Comparison of ENCODE assay signal across 15 mouse cellular contexts in genomic region chr5:145214679-145215078, GRCm38 (mm10). TPM values are rescaled to one million over a fixed set of nuclear protein-coding genes. Genes with fewer than 3 reads are reported as not detected.
A peak's percentile ranks its signal among the peaks of the same experiment; 100 is the strongest.
DNase-seq lines count a peak whose midpoint lies in the region; ATAC-seq and TF ChIP-seq lines count a peak whose summit lies in the region.
"Had no signal": no experiment of that assay in that cellular context is flagged by ENCODE, and none has a peak within 500 bp of the region (broad histone marks: within the 10 kb centered on the region; RNA-seq: fewer than 3 reads in every experiment).

No protein-coding gene starts in this region.

- peak; percentile 49 for TF ChIP-seq CTCF in kidney, postnatal 0 days (IDR thresholded peaks at IDR 0.05; ENCODE audit: low read depth)
- TF ChIP-seq CTCF in CH12.LX (conservative IDR thresholded peaks at IDR 0.05 in 1 of 2, IDR thresholded peaks at IDR 0.05 in 1 of 2; ENCODE audit: low read depth in 2 of 2, low read length in 2 of 2) = peak in 1 of 2 experiments; percentile 40; a peak in 2 of 4 replicates
- no peak for TF ChIP-seq CTCF in cerebellum, adult 2 months (IDR thresholded peaks at IDR 0.05; ENCODE audit: borderline replicate concordance, insufficient read depth, low read depth, low read length)

- H3K27me3 ChIP-seq in kidney, postnatal 0 days (ENCODE audit: insufficient read depth, low read length) = no peaks in the 10 kb centered on the region
- H3K27me3 ChIP-seq in kidney, embryonic 15.5 days = no peaks in the 10 kb centered on the region
- H3K27me3 ChIP-seq in CH12.LX (replicated peaks) = no peaks in the 10 kb centered on the region
- no peaks in the 10 kb centered on the region for H3K27me3 ChIP-seq in cerebellum, adult 2 months (ENCODE audit: control insufficient read depth, insufficient read depth, low read length)
- H3K27me3 ChIP-seq: embryonic facial prominence, embryonic 13.5 days; limb, embryonic 12.5 days; megakaryocyte, embryonic 14.5 days had no signal

- no peak for TF ChIP-seq POLR2A in CH12.LX (IDR thresholded peaks at IDR 0.05; ENCODE audit: low read depth, low read length)
- TF ChIP-seq POLR2A in cerebellum, adult 2 months (IDR thresholded peaks at IDR 0.05; ENCODE audit: borderline replicate concordance, insufficient read depth, low read length) = no peak

- H3K36me3 ChIP-seq in kidney, postnatal 0 days (ENCODE audit: insufficient read depth, low read length) = peaks cover 28% of the 10 kb centered on the region
- H3K36me3 ChIP-seq in kidney, embryonic 15.5 days = peaks cover 77% of the 10 kb centered on the region
- peaks cover 35 to 75% of the 10 kb centered on the region in 2 experiments for H3K36me3 ChIP-seq in CH12.LX (replicated peaks in 1 of 2; ENCODE audit: control insufficient read depth in 1 of 2, insufficient read depth in 1 of 2, low read length in 1 of 2)

- H3K4me2 ChIP-seq in kidney, postnatal 0 days (ENCODE audit: low read length) = no peak overlapping the region
- H3K4me2 ChIP-seq in kidney, embryonic 15.5 days = no peak overlapping the region
- H3K4me2 ChIP-seq in CH12.LX (ENCODE audit: insufficient read depth, low read depth, poor library complexity, severe bottlenecking) = no peak overlapping the region
- H3K4me2 ChIP-seq: embryonic facial prominence, embryonic 13.5 days; limb, embryonic 12.5 days had no signal

- H3K27ac ChIP-seq in kidney, postnatal 0 days = no peak overlapping the region
- H3K27ac ChIP-seq in kidney, embryonic 15.5 days = no peak overlapping the region
- H3K27ac ChIP-seq in CH12.LX (ENCODE audit: insufficient read depth, low read depth) = no peak overlapping the region
- no peak overlapping the region for H3K27ac ChIP-seq in cerebellum, adult 2 months (ENCODE audit: insufficient read depth, low read length)
- H3K27ac ChIP-seq: embryonic facial prominence, embryonic 13.5 days; limb, embryonic 12.5 days had no signal

- dilution Hi-C loops in CH12.LX (cut with MboI; ENCODE audit: extremely low pct_ligation_motif_present, extremely low pct_unique_long_range_greater_than_20kb, low sequenced_read_pairs) = no loop called here

- H3K4me3 ChIP-seq in kidney, postnatal 0 days (replicated peaks; ENCODE audit: low read depth, low read length) = no peak overlapping the region
- no peak overlapping the region for H3K4me3 ChIP-seq in kidney, embryonic 15.5 days (replicated peaks)
- H3K4me3 ChIP-seq in CH12.LX (replicated peaks in 1 of 3; ENCODE audit: low read depth in 2 of 3, low read length in 2 of 3, poor library complexity in 1 of 3) = no peak overlapping the region
- no peak overlapping the region for H3K4me3 ChIP-seq in cerebellum, adult 2 months (replicated peaks; ENCODE audit: insufficient read depth, low read depth, low read length)
- H3K4me3 ChIP-seq: embryonic facial prominence, embryonic 13.5 days; limb, embryonic 12.5 days; megakaryocyte, embryonic 14.5 days had no signal

- no peaks in the 10 kb centered on the region for H3K4me1 ChIP-seq in kidney, postnatal 0 days (replicated peaks; ENCODE audit: insufficient read depth, low read length)
- H3K4me1 ChIP-seq in kidney, embryonic 15.5 days = no peaks in the 10 kb centered on the region
- no peaks in the 10 kb centered on the region for H3K4me1 ChIP-seq in CH12.LX (ENCODE audit: control insufficient read depth in 1 of 2, insufficient read depth in 2 of 2)
- H3K4me1 ChIP-seq in cerebellum, adult 2 months (ENCODE audit: control insufficient read depth, insufficient read depth, low read length) = no peaks in the 10 kb centered on the region
- H3K4me1 ChIP-seq: embryonic facial prominence, embryonic 13.5 days; limb, embryonic 12.5 days; megakaryocyte, embryonic 14.5 days had no signal

- no peaks in the 10 kb centered on the region for H3K9me3 ChIP-seq in kidney, postnatal 0 days (replicated peaks; ENCODE audit: low read length)
- H3K9me3 ChIP-seq in kidney, embryonic 15.5 days (replicated peaks) = no peaks in the 10 kb centered on the region
- no peaks in the 10 kb centered on the region for H3K9me3 ChIP-seq in CH12.LX (replicated peaks; ENCODE audit: low read length)
- H3K9me3 ChIP-seq: embryonic facial prominence, embryonic 13.5 days; limb, embryonic 12.5 days; megakaryocyte, embryonic 14.5 days had no signal

- no peaks in the 10 kb centered on the region for H3K79me2 ChIP-seq in CH12.LX (replicated peaks; ENCODE audit: control insufficient read depth, extremely low read depth, insufficient read depth, poor library complexity, severe bottlenecking)

- no peak for TF ChIP-seq EP300 in CH12.LX (IDR thresholded peaks at IDR 0.05; ENCODE audit: low read length)

- peak; percentile 4 for TF ChIP-seq RAD21 in CH12.LX (IDR thresholded peaks at IDR 0.05; ENCODE audit: low read depth, low read length)

- ATAC-seq in CD4-positive, CD25-positive, alpha-beta regulatory T cell, adult 4 months = no peak
- no peak for ATAC-seq in kidney, postnatal 0 days (replicated peaks; ENCODE audit: low FRiP score, low read depth)
- ATAC-seq in kidney, embryonic 15.5 days (replicated peaks; ENCODE audit: low FRiP score) = no peak
- ATAC-seq in common myeloid progenitor, adult 5-6 weeks (replicated peaks; ENCODE audit: low read depth, poor library complexity, severe bottlenecking) = peak; percentile 63; the same call in 1 of the 2 replicates
- ATAC-seq: forebrain, embryonic 14.5 days had no signal

- WGBS in kidney, postnatal 0 days = 68% methylated on average over 4 of the region's 4 CpGs
- whole genome bisulfite sequencing in kidney, embryonic 15.5 days = 80% methylated on average over 4 of the region's 4 CpGs
- 65% methylated on average over 4 of the region's 4 CpGs for WGBS in cerebellum, adult 2 months

- in situ Hi-C loops in CH12.LX (cut with MboI; ENCODE audit: low pct_ligation_motif_present, low pct_unique_long_range_greater_than_20kb, low sequenced_read_pairs) = no loop called here

- no peak overlapping the region for H3K9ac ChIP-seq in kidney, postnatal 0 days (ENCODE audit: low read depth, low read length)
- H3K9ac ChIP-seq in kidney, embryonic 15.5 days = no peak overlapping the region
- no peak overlapping the region for H3K9ac ChIP-seq in CH12.LX (ENCODE audit: insufficient read depth, low read depth)
- H3K9ac ChIP-seq: embryonic facial prominence, embryonic 13.5 days; limb, embryonic 12.5 days had no signal

- DNase-seq in CD4-positive, CD25-positive, alpha-beta regulatory T cell, adult 2 months (ENCODE audit: low read depth, low spot score) = peak; percentile 19
- no peak for DNase-seq in kidney, postnatal 0 days (ENCODE audit: low spot score)
- DNase-seq in CH12.LX (ENCODE audit: extremely low read depth) = no peak
- DNase-seq in right cerebral cortex, postnatal 14 days = no peak
- no peak for DNase-seq in cerebellum, adult 2 months
- DNase-seq: cerebellum, postnatal 14 days; heart, postnatal 36 days; kidney, adult 11 months had no signal

RNA-seq across cellular contexts. Expression of gene Zkscan5, which starts 10.3 kb away (rescaled TPM):
- 10 to 100 TPM in 1 of 2 experiments, 1 to 10 TPM in 1; 7.5 to 13.7 TPM for polyA plus RNA-seq in CD4-positive, CD25-positive, alpha-beta regulatory T cell, adult 4 months (2017; shearing (Covaris generic))
- polyA plus RNA-seq in kidney, postnatal 0 days (2015; fragmentation: Nextera tagmentation; extraction: Ambion mirVana) = 10.4 and 10.8 TPM in 2 replicates
- 14.1 and 14.4 TPM in 2 replicates for polyA plus RNA-seq in kidney, embryonic 15.5 days (2015; fragmentation: Nextera tagmentation; extraction: Ambion mirVana)
- total RNA-seq in CH12.LX (2012; rRNA removed) (5.6 and 6.2 TPM in 2 replicates), CH12.LX (2014; rRNA removed) (4.7 and 5.0 TPM in 2 replicates)
- polyA plus RNA-seq in CH12.LX (2012; ENCODE audit: insufficient read length, low read depth) = 4.4 and 5.3 TPM in 2 replicates
- 6.9 and 7.2 TPM in 2 replicates for total RNA-seq in common myeloid progenitor, adult 5-6 weeks (2017)
- 11.0 and 11.2 TPM in 2 replicates for polyA plus RNA-seq in cerebellum, adult 2 months (2012; rRNA removed)

RNA-seq across cellular contexts. Expression of gene Zkscan14, which starts 13.0 kb away (rescaled TPM):
- polyA plus RNA-seq in CD4-positive, CD25-positive, alpha-beta regulatory T cell, adult 4 months (2017; shearing (Covaris generic)) = 10 to 100 TPM; 19.0 to 30.4 TPM
- polyA plus RNA-seq in kidney, postnatal 0 days (2015; fragmentation: Nextera tagmentation; extraction: Ambion mirVana) = 10.1 and 11.5 TPM in 2 replicates
- polyA plus RNA-seq in kidney, embryonic 15.5 days (2015; fragmentation: Nextera tagmentation; extraction: Ambion mirVana) = 8.1 and 9.9 TPM in 2 replicates
- total RNA-seq in CH12.LX (2012; rRNA removed) (11.5 and 12.1 TPM in 2 replicates), CH12.LX (2014; rRNA removed) (10.7 and 12.8 TPM in 2 replicates)
- polyA plus RNA-seq in CH12.LX (2012; ENCODE audit: insufficient read length, low read depth) = 10.1 and 10.5 TPM in 2 replicates
- 21.9 and 22.0 TPM in 2 replicates for total RNA-seq in common myeloid progenitor, adult 5-6 weeks (2017)
- 9.9 and 10.3 TPM in 2 replicates for polyA plus RNA-seq in cerebellum, adult 2 months (2012; rRNA removed)

RNA-seq across cellular contexts. Expression of gene Zfp655, which starts 16.8 kb away (rescaled TPM):
- 10 to 100 TPM; 60.1 to 68.9 TPM for polyA plus RNA-seq in CD4-positive, CD25-positive, alpha-beta regulatory T cell, adult 4 months (2017; shearing (Covaris generic))
- polyA plus RNA-seq in kidney, postnatal 0 days (2015; fragmentation: Nextera tagmentation; extraction: Ambion mirVana) = 30.6 and 37.8 TPM in 2 replicates
- polyA plus RNA-seq in kidney, embryonic 15.5 days (2015; fragmentation: Nextera tagmentation; extraction: Ambion mirVana) = 31.3 and 34.5 TPM in 2 replicates
- total RNA-seq in CH12.LX (2012; rRNA removed) = 18.2 and 20.7 TPM in 2 replicates
- 21.9 and 24.6 TPM in 2 replicates for total RNA-seq in CH12.LX (2014; rRNA removed)
- polyA plus RNA-seq in CH12.LX (2012; ENCODE audit: insufficient read length, low read depth) = 18.1 and 18.5 TPM in 2 replicates
- 43.1 and 58.1 TPM in 2 replicates for total RNA-seq in common myeloid progenitor, adult 5-6 weeks (2017)
- 26.5 and 26.9 TPM in 2 replicates for polyA plus RNA-seq in cerebellum, adult 2 months (2012; rRNA removed)

RNA-seq across cellular contexts. Expression of gene Atp5j2, which starts 22.8 kb away (rescaled TPM):
- 100 to 1,000 TPM; 320 to 390 TPM for polyA plus RNA-seq in CD4-positive, CD25-positive, alpha-beta regulatory T cell, adult 4 months (2017; shearing (Covaris generic))
- polyA plus RNA-seq in kidney, postnatal 0 days (2015; fragmentation: Nextera tagmentation; extraction: Ambion mirVana) = 678 and 711 TPM in 2 replicates
- 744 and 779 TPM in 2 replicates for polyA plus RNA-seq in kidney, embryonic 15.5 days (2015; fragmentation: Nextera tagmentation; extraction: Ambion mirVana)
- total RNA-seq in CH12.LX (2012; rRNA removed) (440 and 469 TPM in 2 replicates), CH12.LX (2014; rRNA removed) (202 and 229 TPM in 2 replicates)
- 327 and 397 TPM in 2 replicates for polyA plus RNA-seq in CH12.LX (2012; ENCODE audit: insufficient read length, low read depth)
- total RNA-seq in common myeloid progenitor, adult 5-6 weeks (2017) = 130 and 141 TPM in 2 replicates
- polyA plus RNA-seq in cerebellum, adult 2 months (2012; rRNA removed) = 438 and 445 TPM in 2 replicates

RNA-seq across cellular contexts. Expression of gene Cpsf4, which starts 47.7 kb away (rescaled TPM):
- 10 to 100 TPM; 15.6 to 19.6 TPM for polyA plus RNA-seq in CD4-positive, CD25-positive, alpha-beta regulatory T cell, adult 4 months (2017; shearing (Covaris generic))
- polyA plus RNA-seq in kidney, postnatal 0 days (2015; fragmentation: Nextera tagmentation; extraction: Ambion mirVana) = 35.5 and 38.5 TPM in 2 replicates
- 52.0 and 57.6 TPM in 2 replicates for polyA plus RNA-seq in kidney, embryonic 15.5 days (2015; fragmentation: Nextera tagmentation; extraction: Ambion mirVana)
- 59.2 and 68.4 TPM in 2 replicates for total RNA-seq in CH12.LX (2012; rRNA removed)
- total RNA-seq in CH12.LX (2014; rRNA removed) = 70.7 and 75.2 TPM in 2 replicates
- 54.6 and 56.3 TPM in 2 replicates for polyA plus RNA-seq in CH12.LX (2012; ENCODE audit: insufficient read length, low read depth)
- 38.3 and 45.7 TPM in 2 replicates for total RNA-seq in common myeloid progenitor, adult 5-6 weeks (2017)
- polyA plus RNA-seq in cerebellum, adult 2 months (2012; rRNA removed) = 40.7 and 40.9 TPM in 2 replicates
